Mouse (Mus musculus) heart, adult 2 months (tissue): ENCODE results near the gene Kcnk10.

Experiments
- EP300 ChIP-seq: fragments of 200-500 bp; IDR thresholded peaks from 2 replicates; pipeline ENCODE4 v1.6.1; 2011; ENCODE audit warnings: low read depth, low read length, control low read depth; ENCODE audit not compliant: insufficient read depth
- POLR2A ChIP-seq: fragments of 200-500 bp; IDR thresholded peaks from 2 replicates; pipeline ENCODE4 v1.6.1; 2011; ENCODE audit warnings: mild to moderate bottlenecking, low read depth, low read length, control low read depth; ENCODE audit not compliant: insufficient read depth

DNA sequence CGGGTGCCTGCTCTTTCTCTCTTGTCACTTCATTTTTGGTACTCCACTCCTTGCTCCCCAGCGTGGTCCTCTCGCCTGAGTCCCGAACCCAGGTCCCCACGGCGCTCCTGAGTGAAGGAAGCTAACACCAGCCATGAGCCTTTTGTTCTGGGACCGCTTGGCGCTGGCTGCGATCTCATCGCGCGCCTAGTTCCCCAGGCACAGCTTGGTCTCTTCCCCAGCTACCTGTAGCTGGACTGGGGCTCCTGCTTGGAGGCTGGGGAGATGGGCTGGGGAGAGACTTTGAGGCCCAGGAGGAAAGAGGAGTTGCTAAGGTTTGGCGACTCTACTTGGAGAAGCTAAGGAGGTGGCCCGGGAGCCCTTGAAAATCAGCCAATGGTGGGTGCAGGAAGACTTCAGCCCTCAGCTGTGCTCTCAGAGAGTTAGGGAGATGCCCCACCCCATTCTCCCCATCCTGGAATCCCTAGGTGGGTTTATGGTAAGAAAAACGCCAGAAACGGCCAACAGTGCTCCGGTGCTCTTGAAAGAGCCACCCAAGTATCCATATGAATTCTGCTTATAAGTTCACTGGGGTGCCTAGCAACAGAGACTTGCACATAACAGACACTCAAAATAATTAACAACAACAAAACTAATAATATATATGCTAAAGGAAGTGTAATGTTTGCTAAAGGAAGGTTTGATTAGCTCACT is 2.8 kb downstream of the Kcnk10 start:
- TF ChIP-seq EP300, result no peak
- no peak for TF ChIP-seq POLR2A
